Mouse (Mus musculus) limb, embryonic 15.5 days (tissue): ENCODE data around the gene Runx3. TPM values are rescaled to one million over a fixed set of nuclear protein-coding genes. Genes with fewer than 3 reads are reported as not detected.
A peak's percentile ranks its signal among the peaks of the same experiment; 100 is the strongest.

Experiments
- ATAC-seq: fragments of 200-750 bp; cut with Nextera tagmentation; 2 replicates; pipeline ENCODE4 v1.8.0; 2017; ENCODE audit warnings: low read depth, moderate TSS enrichment; ENCODE audit not compliant: insufficient number of reproducible peaks, low FRiP score, low TSS enrichment
- H3K27ac ChIP-seq: fragments of 300-500 bp; sonication (generic); 2 replicates; pipeline ENCODE4 v1.5.1; 2015; ENCODE audit warnings: moderate library complexity, mild to moderate bottlenecking, inconsistent platforms
- H3K27me3 ChIP-seq: fragments of 300-500 bp; sonication (generic); 2 replicates; pipeline ENCODE4 v1.6.1; 2015; ENCODE audit warnings: inconsistent platforms
- H3K36me3 ChIP-seq: fragments of 300-500 bp; sonication (generic); 2 replicates; pipeline ENCODE4 v1.6.1; 2015; ENCODE audit warnings: inconsistent platforms
- H3K4me1 ChIP-seq: fragments of 300-500 bp; sonication (generic); 2 replicates; pipeline ENCODE4 v1.6.1; 2015; ENCODE audit warnings: inconsistent platforms
- H3K4me2 ChIP-seq: fragments of 300-500 bp; sonication (generic); 2 replicates; pipeline ENCODE4 v1.6.1; 2015; ENCODE audit warnings: mild to moderate bottlenecking, inconsistent platforms
- H3K4me3 ChIP-seq: fragments of 300-500 bp; sonication (generic); 2 replicates; pipeline ENCODE4 v1.5.1; 2015; ENCODE audit warnings: mild to moderate bottlenecking, inconsistent platforms
- H3K9ac ChIP-seq: fragments of 300-500 bp; sonication (generic); 2 replicates; pipeline ENCODE4 v1.6.1; 2015; ENCODE audit warnings: inconsistent platforms
- H3K9me3 ChIP-seq: fragments of 300-500 bp; sonication (generic); 2 replicates; pipeline ENCODE4 v1.6.1; 2016; ENCODE audit warnings: inconsistent platforms
- WGBS: fragments of 180-500 bp; shearing (Covaris S2); methylation state at CpG from one replicate; pipeline ENCODE4 v1.1.7; 2015; 5-methylcytosine and 5-hydroxymethylcytosine counted together
- polyA plus RNA-seq: library from polyadenylated mRNA; unstranded; fragments of >200 nt; fragmentation: Nextera tagmentation; extraction: Ambion mirVana; gene quantifications from 2 replicates; pipeline ENCODE4 v1.2.1, GENCODE M21; 2015

The Runx3 gene
- polyA plus RNA-seq, 1 experiment from 2014 or later: 4.6 TPM

GRCm38 (mm10) chr4:135153260-135154088 is 33.0 kb downstream of the Runx3 start:
- H3K9ac ChIP-seq: peak overlapping the region; percentile 33
- H3K4me1 ChIP-seq: peaks cover 67% of the 10 kb centered on the region
- H3K4me3 ChIP-seq: peak overlapping the region; percentile 51
- no peaks in the 10 kb centered on the region for H3K36me3 ChIP-seq
- peak overlapping the region; percentile 63 for H3K4me2 ChIP-seq
- H3K27ac ChIP-seq: peak overlapping the region; percentile 57
- WGBS: 2% methylated on average over 39 of the region's 39 CpGs
- no peaks in the 10 kb centered on the region for H3K9me3 ChIP-seq
- no peak for ATAC-seq
- H3K27me3 ChIP-seq: peaks cover 97% of the 10 kb centered on the region

GRCm38 (mm10) chr4:135154089-135154949 is 33.9 kb downstream of the Runx3 start:
- Histone ChIP-seq H3K36me3 (no peaks in the 10 kb centered on the region), H3K27me3 (peaks cover 97% of the 10 kb centered on the region), H3K4me3 (peak overlapping the region; percentile 51), H3K27ac (peak overlapping the region; percentile 57; the same call in 1 of the 2 replicates), H3K4me2 (peak overlapping the region; percentile 63), H3K9ac (no peak overlapping the region), H3K4me1 (peaks cover 70% of the 10 kb centered on the region), H3K9me3 (no peaks in the 10 kb centered on the region)
- WGBS: 5% methylated on average over 21 of the region's 21 CpGs
- no peak for ATAC-seq

DNA sequence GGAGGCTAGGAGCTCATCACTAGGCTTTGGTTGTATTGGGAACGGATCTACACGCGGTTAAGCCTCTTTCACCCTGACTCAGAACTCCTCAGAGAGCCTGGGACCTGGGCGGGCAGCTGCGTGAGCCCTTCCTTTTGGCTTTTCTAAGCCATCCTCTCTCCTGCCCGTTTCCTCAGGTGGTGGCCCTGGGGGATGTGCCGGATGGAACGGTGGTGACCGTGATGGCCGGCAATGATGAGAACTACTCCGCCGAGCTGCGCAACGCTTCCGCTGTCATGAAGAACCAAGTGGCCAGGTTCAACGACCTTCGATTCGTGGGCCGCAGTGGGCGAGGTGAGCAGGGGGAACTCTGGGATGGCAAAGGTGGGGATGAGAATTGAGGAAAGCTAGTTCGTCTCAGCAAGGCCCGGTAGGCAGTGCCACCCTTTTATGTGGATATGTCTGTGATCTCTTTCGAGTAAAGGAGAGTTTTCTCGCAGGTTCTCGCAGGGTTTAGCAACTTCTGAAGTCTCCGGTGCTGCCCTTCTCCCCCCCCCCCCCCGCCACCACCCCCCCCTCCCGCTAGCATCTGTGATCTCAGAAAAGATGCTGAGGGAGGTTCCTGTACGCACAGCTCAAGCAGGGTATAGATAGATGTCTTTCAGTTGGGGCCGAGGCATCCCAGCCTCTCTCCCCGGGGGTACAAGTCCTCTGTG is 34.8 kb downstream of the Runx3 start:
- peaks cover 65% of the 10 kb centered on the region for H3K4me1 ChIP-seq
- no peaks in the 10 kb centered on the region for H3K9me3 ChIP-seq
- H3K4me3 ChIP-seq: peak overlapping the region; percentile 51
- peak overlapping the region; percentile 33; the same call in 1 of the 2 replicates for H3K27ac ChIP-seq
- H3K36me3 ChIP-seq: no peaks in the 10 kb centered on the region
- WGBS: 11% methylated on average over 30 of the region's 31 CpGs
- H3K27me3 ChIP-seq: peaks cover 94% of the 10 kb centered on the region
- peak overlapping the region; percentile 63 for H3K4me2 ChIP-seq
- H3K9ac ChIP-seq: no peak overlapping the region
- ATAC-seq: no peak

GRCm38 (mm10) chr4:135155805-135156469 is 35.5 kb downstream of the Runx3 start:
- H3K9me3 ChIP-seq: no peaks in the 10 kb centered on the region
- H3K9ac ChIP-seq: no peak overlapping the region
- H3K36me3 ChIP-seq: no peaks in the 10 kb centered on the region
- ATAC-seq: no peak
- H3K27me3 ChIP-seq: peaks cover 88% of the 10 kb centered on the region
- peak overlapping the region; percentile 63 for H3K4me2 ChIP-seq
- H3K4me3 ChIP-seq: peak overlapping the region; percentile 51
- peaks cover 59% of the 10 kb centered on the region for H3K4me1 ChIP-seq
- H3K27ac ChIP-seq: peak overlapping the region; percentile 33; the same call in 1 of the 2 replicates
- WGBS: 12% methylated on average over 15 of the region's 15 CpGs

DNA sequence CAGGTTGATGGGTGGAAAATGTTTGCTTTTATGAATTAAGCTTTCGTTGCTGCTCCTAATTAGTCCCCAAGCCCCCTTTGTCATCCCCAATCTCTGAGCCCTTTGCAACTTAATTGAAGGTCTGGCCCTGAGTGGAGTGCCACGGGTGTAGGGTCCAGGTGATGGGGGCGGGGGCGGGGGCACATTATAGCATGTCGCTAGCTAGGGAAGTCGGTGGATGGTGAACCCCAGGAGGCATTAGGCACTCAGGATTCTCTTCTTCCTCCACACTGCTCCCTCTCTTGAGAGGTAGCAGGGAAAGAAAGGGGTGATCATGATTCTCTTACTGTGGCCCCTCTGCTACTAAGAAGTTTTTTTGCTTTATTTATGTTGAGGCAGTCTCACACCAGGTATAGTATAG is 36.1 kb downstream of the Runx3 start:
- Histone ChIP-seq H3K27ac (no peak overlapping the region), H3K4me3 (no peak overlapping the region), H3K9ac (no peak overlapping the region), H3K4me2 (no peak overlapping the region), H3K4me1 (peaks cover 61% of the 10 kb centered on the region), H3K36me3 (no peaks in the 10 kb centered on the region), H3K9me3 (no peaks in the 10 kb centered on the region), H3K27me3 (peaks cover 86% of the 10 kb centered on the region)
- no peak for ATAC-seq
- 17% methylated on average over 6 of the region's 6 CpGs for WGBS

DNA sequence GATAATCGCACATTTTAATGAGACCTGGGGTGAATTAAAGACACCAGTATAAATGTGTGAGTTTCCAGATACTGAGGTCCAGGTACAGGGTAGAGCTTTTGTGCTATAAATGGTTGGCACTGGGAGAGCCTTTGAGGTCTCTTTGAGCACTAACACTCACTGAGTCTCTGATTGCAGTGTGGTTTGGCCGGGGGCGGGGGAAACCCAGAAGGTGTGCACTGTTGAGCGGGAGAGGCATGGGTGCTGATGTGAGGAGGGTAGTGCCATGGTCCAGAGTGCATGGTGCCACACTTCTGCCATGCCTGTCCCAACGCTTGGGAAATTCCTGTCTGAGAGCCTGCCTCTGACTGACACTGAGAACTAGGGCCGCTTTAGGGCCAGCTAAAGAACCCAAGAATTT is 36.9 kb downstream of the Runx3 start:
- peaks cover 78% of the 10 kb centered on the region for H3K27me3 ChIP-seq
- H3K27ac ChIP-seq: no peak overlapping the region
- no peak overlapping the region for H3K4me3 ChIP-seq
- H3K9me3 ChIP-seq: no peaks in the 10 kb centered on the region
- no peak for ATAC-seq
- H3K4me1 ChIP-seq: peaks cover 59% of the 10 kb centered on the region
- peak overlapping the region; percentile 3; the same call in 1 of the 2 replicates for H3K4me2 ChIP-seq
- no peak overlapping the region for H3K9ac ChIP-seq
- no peaks in the 10 kb centered on the region for H3K36me3 ChIP-seq
- 23% methylated on average over 6 of the region's 6 CpGs for WGBS

GRCm38 (mm10) chr4:135158724-135159409 is 38.4 kb downstream of the Runx3 start:
- Histone ChIP-seq H3K4me1 (peaks cover 43% of the 10 kb centered on the region), H3K4me3 (no peak overlapping the region), H3K9ac (no peak overlapping the region), H3K36me3 (no peaks in the 10 kb centered on the region), H3K27ac (no peak overlapping the region), H3K27me3 (peaks cover 72% of the 10 kb centered on the region), H3K4me2 (no peak overlapping the region), H3K9me3 (no peaks in the 10 kb centered on the region)
- 17% methylated on average over 9 of the region's 9 CpGs for WGBS
- ATAC-seq: no peak

- Histone ChIP-seq H3K36me3 (no peaks in the 10 kb centered on the region), H3K27me3 (peaks cover 74% of the 10 kb centered on the region), H3K4me3 (no peak overlapping the region), H3K4me2 (no peak overlapping the region), H3K9ac (no peak overlapping the region), H3K4me1 (peaks cover 43% of the 10 kb centered on the region), H3K9me3 (no peaks in the 10 kb centered on the region), H3K27ac (no peak overlapping the region)
- 31% methylated on average over 2 of the region's 2 CpGs for WGBS
- ATAC-seq: no peak
These were observed 39.2 kb downstream of the Runx3 start for GRCm38 (mm10) chr4:135159663-135160062.

- 74% methylated on average over 3 of the region's 3 CpGs for WGBS
- H3K9me3 ChIP-seq: no peaks in the 10 kb centered on the region
- ATAC-seq: no peak
- no peak overlapping the region for H3K4me3 ChIP-seq
- H3K27ac ChIP-seq: no peak overlapping the region
- H3K4me1 ChIP-seq: peaks cover 43% of the 10 kb centered on the region
- H3K27me3 ChIP-seq: peaks cover 73% of the 10 kb centered on the region
- H3K4me2 ChIP-seq: no peak overlapping the region
- no peaks in the 10 kb centered on the region for H3K36me3 ChIP-seq
- no peak overlapping the region for H3K9ac ChIP-seq
These were observed 39.7 kb downstream of the Runx3 start for GRCm38 (mm10) chr4:135160168-135160567.

DNA sequence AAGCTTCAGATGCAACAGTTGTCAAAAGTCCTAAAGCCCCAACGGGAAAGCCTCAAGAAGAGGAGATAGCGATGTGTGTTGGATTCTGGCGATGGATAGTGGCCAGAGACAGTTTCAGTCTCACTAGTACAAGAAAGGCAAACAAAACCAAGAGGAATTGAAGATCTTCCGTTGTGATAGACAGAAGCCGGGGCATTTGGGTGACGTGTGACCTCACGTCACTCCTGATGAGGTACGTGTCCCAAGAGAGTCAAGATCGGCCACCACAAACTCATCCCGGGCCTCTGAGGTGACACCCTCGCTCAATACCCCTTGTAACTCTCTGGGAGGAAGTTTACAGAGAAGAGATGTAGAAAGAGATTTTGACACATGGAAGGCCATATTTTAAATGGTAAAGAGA is 41.0 kb downstream of the Runx3 start:
- no peak overlapping the region for H3K4me2 ChIP-seq
- H3K4me3 ChIP-seq: no peak overlapping the region
- H3K27ac ChIP-seq: no peak overlapping the region
- no peaks in the 10 kb centered on the region for H3K36me3 ChIP-seq
- peaks cover 73% of the 10 kb centered on the region for H3K27me3 ChIP-seq
- peaks cover 47% of the 10 kb centered on the region for H3K4me1 ChIP-seq
- no peaks in the 10 kb centered on the region for H3K9me3 ChIP-seq
- WGBS: 86% methylated on average over 11 of the region's 11 CpGs
- no peak overlapping the region for H3K9ac ChIP-seq
- no peak for ATAC-seq

GRCm38 (mm10) chr4:135165761-135166160 is 45.3 kb downstream of the Runx3 start:
- H3K4me3 ChIP-seq: no peak overlapping the region
- H3K4me1 ChIP-seq: peaks cover 52% of the 10 kb centered on the region
- H3K9ac ChIP-seq: no peak overlapping the region
- H3K9me3 ChIP-seq: no peaks in the 10 kb centered on the region
- peaks cover 78% of the 10 kb centered on the region for H3K27me3 ChIP-seq
- H3K4me2 ChIP-seq: no peak overlapping the region
- H3K36me3 ChIP-seq: no peaks in the 10 kb centered on the region
- 34% methylated on average over 6 of the region's 6 CpGs for WGBS
- no peak for ATAC-seq
- H3K27ac ChIP-seq: peak overlapping the region; percentile 47
